Mouse (Mus musculus): Measurements from ENCODE around the gene Fyco1.
"Not testable (repeated sequence)": the region's sequence is repeated elsewhere in the genome, so short reads cannot be mapped to it uniquely, and the experiment has no call there.

The Fyco1 gene

GRCm38 (mm10) chr9:123754333-123754732 lies 97.4 kb downstream of the Fyco1 start:
- no peak for DNase-seq (ENCODE audit: extremely low read depth, low read depth, low spot score)

- DNase-seq (ENCODE audit: extremely low read depth, low read depth, low spot score) = not testable (repeated sequence)
Observed at GRCm38 (mm10) chr9:123749687-123750086, 102.0 kb downstream of the Fyco1 start.

GRCm38 (mm10) chr9:123740799-123741198 lies 110.9 kb downstream of the Fyco1 start:
- no peak for DNase-seq (ENCODE audit: extremely low read depth, low read depth, low spot score)
